Mouse (Mus musculus) lung, embryonic 16.5 days (tissue): Measurements from ENCODE around the gene Cand1. TPM values are rescaled to one million over a fixed set of nuclear protein-coding genes. Genes with fewer than 3 reads are reported as not detected.

Experiments
- ATAC-seq: fragments of 200-750 bp; cut with Nextera tagmentation; 2 replicates; pipeline ENCODE4 v1.8.0; 2017; ENCODE audit warnings: low read depth, mild to moderate bottlenecking, moderate library complexity
- H3K27ac ChIP-seq: fragments of 300-500 bp; sonication (generic); 2 replicates; pipeline ENCODE4 v1.5.1; 2014; ENCODE audit warnings: mild to moderate bottlenecking, control low read depth, low read length
- H3K27me3 ChIP-seq: fragments of 300-500 bp; sonication (generic); 2 replicates; pipeline ENCODE4 v1.6.1; 2014; ENCODE audit warnings: low read depth, low read length, mixed read lengths; ENCODE audit not compliant: control insufficient read depth, insufficient read depth
- H3K36me3 ChIP-seq: fragments of 300-500 bp; sonication (generic); 2 replicates; pipeline ENCODE4 v1.6.1; 2014; ENCODE audit warnings: low read length; ENCODE audit not compliant: control insufficient read depth, insufficient read depth
- H3K4me1 ChIP-seq: fragments of 300-500 bp; sonication (generic); replicated peaks from 2 replicates; pipeline ENCODE4 v1.6.1; 2014; ENCODE audit warnings: low read length, mixed read lengths; ENCODE audit not compliant: control insufficient read depth, insufficient read depth
- H3K4me2 ChIP-seq: fragments of 300-500 bp; sonication (generic); 2 replicates; pipeline ENCODE4 v1.6.1; 2014; ENCODE audit warnings: low read depth, low read length, control low read depth
- H3K4me3 ChIP-seq: fragments of 300-500 bp; sonication (generic); 2 replicates; pipeline ENCODE4 v1.5.1; 2014; ENCODE audit warnings: mild to moderate bottlenecking, low read length, control low read depth
- H3K9ac ChIP-seq: fragments of 300-500 bp; sonication (generic); 2 replicates; pipeline ENCODE4 v1.6.1; 2014; ENCODE audit warnings: low read length, control low read depth
- H3K9me3 ChIP-seq: fragments of 300-500 bp; sonication (generic); 2 replicates; pipeline ENCODE4 v1.6.1; 2016; ENCODE audit warnings: low read length; ENCODE audit not compliant: control insufficient read depth
- WGBS: fragments of 180-500 bp; shearing (Covaris S2); extraction: QIAGEN DNeasy Blood & Tissue Kit; methylation state at CpG from one replicate; pipeline ENCODE4 v1.1.7; 2014; 5-methylcytosine and 5-hydroxymethylcytosine counted together
- polyA plus RNA-seq: library from polyadenylated mRNA; unstranded; fragments of >200 nt; fragmentation: Nextera tagmentation; extraction: Ambion mirVana; gene quantifications from 2 replicates; pipeline ENCODE4 v1.2.1, GENCODE M21; 2015

Cand1 gene
- polyA plus RNA-seq, 1 experiment from 2014 or later = 47.6 TPM

DNA sequence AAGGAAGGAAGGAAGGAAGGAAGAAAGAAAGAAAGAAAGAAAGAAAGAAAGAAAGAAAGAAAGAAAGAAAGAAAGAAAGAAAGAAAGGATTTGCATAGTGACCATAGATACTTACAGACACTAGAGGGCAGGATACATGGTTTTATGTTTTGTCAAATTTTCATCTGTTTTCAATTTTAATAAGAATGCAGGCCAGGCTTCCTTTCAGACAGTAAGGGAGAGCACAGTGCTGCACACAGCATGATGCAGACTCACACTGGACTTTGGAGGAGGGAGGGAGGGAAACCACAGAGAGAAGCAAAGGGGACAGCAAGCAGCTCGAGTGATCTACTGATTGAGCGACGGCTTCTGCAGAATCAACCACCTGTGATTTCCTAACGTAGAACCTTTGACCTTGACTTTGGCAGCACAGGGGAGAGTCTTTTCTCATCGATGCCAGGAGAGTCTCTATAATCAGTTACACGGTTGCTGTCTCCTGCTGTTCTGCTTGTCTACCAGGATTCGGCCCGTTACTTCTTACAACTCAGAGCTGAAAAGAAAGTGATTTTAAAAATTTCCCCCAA is 78.0 kb downstream of the Cand1 start:
- Histone ChIP-seq H3K9ac (no peak overlapping the region), H3K27me3 (no peaks in the 10 kb centered on the region), H3K9me3 (no peaks in the 10 kb centered on the region), H3K4me1 (no peaks in the 10 kb centered on the region), H3K4me2 (no peak overlapping the region), H3K27ac (no peak overlapping the region), H3K36me3 (no peaks in the 10 kb centered on the region), H3K4me3 (no peak overlapping the region)
- WGBS = 62% methylated on average over 8 of the region's 8 CpGs
- no peak for ATAC-seq

- Histone ChIP-seq H3K4me2 (no peak overlapping the region), H3K9me3 (no peaks in the 10 kb centered on the region), H3K36me3 (no peaks in the 10 kb centered on the region), H3K4me3 (no peak overlapping the region), H3K27ac (no peak overlapping the region), H3K9ac (no peak overlapping the region), H3K27me3 (no peaks in the 10 kb centered on the region), H3K4me1 (no peaks in the 10 kb centered on the region)
- peak; percentile 57 for ATAC-seq
- WGBS = 61% methylated on average over 6 of the region's 6 CpGs
Observed at GRCm38 (mm10) chr10:119160161-119160560, 79.7 kb downstream of the Cand1 start.

- H3K27me3 ChIP-seq = no peaks in the 10 kb centered on the region
Observed at GRCm38 (mm10) chr10:119149261-119149660, 90.6 kb downstream of the Cand1 start.

More at GRCm38 (mm10) chr10:119149261-119149660, 90.6 kb downstream of the Cand1 start:
- Histone ChIP-seq H3K36me3 (no peaks in the 10 kb centered on the region), H3K9ac (no peak overlapping the region), H3K4me2 (no peak overlapping the region), H3K27ac (no peak overlapping the region), H3K4me1 (no peaks in the 10 kb centered on the region), H3K9me3 (no peaks in the 10 kb centered on the region), H3K4me3 (no peak overlapping the region)
- ATAC-seq = no peak
- 65% methylated on average over 4 of the region's 4 CpGs for WGBS

Other genes with a start within 250 kb of the Cand1 start
- gene Grip1, start 213.8 kb upstream of the Cand1 start, polyA plus RNA-seq = 1.8 and 2.0 TPM in 2 replicates